Mouse (Mus musculus) adrenal gland, postnatal 14 days (tissue): ENCODE results near the gene Ppid. TPM values are rescaled to one million over a fixed set of nuclear protein-coding genes. Genes with fewer than 3 reads are reported as not detected.

Experiments used
- DNase-seq: peaks from one replicate; pipeline ENCODE4 v3.0.0; 2021; ENCODE audit warnings: mixed read lengths
- long read RNA-seq, 2 experiments: library from polyadenylated mRNA; stranded (forward); transcript quantifications; one replicate each; pipeline ENCODE4 v2.0.0; 2021
- total RNA-seq: library from RNA; stranded (reverse); gene quantifications from 2 replicates; pipeline ENCODE4 v1.2.3, GENCODE M21; 2021

Ppid gene
- 52.7 and 53.5 TPM in 2 replicates for total RNA-seq
- long read RNA-seq, experiment 1, transcript Ppid-204 (9 exons, 3,777 nt) = minor isoform, 10 of 62 reads
- long read RNA-seq, experiment 1, transcript Ppid-201 (10 exons, 1,752 nt) = major isoform, 45 of 62 reads
- long read RNA-seq, experiment 1, partial matches to known transcripts = 2 of 62 reads
- long read RNA-seq, experiment 1, other reads (novel, unspliced or antisense) = 5 of 62 reads
- long read RNA-seq, experiment 2, transcript Ppid-201 (10 exons, 1,752 nt) = major isoform, 44 of 53 reads
- long read RNA-seq, experiment 2, transcript Ppid-204 (9 exons, 3,777 nt) = minor isoform, 7 of 53 reads
- long read RNA-seq, experiment 2, partial matches to known transcripts = 1 of 53 reads
- long read RNA-seq, experiment 2, other reads (novel, unspliced or antisense) = 1 of 53 reads

- DNase-seq = peak; percentile 88
Measured at GRCm38 (mm10) chr3:79590863-79591792, at the start of gene Ppid. Gene Ppid, plus strand, starts transcription at chr3:79591342.

GRCm38 (mm10) chr3:79542585-79542984 is 48.6 kb upstream of the Ppid start:
- DNase-seq = peak; percentile 32

- no peak for DNase-seq
Measured at GRCm38 (mm10) chr3:79548681-79549437, 42.3 kb upstream of the Ppid start.

GRCm38 (mm10) chr3:79549751-79550393 is 41.3 kb upstream of the Ppid start:
- DNase-seq = no peak

- no peak for DNase-seq
Measured at GRCm38 (mm10) chr3:79551826-79552552, 39.2 kb upstream of the Ppid start.

- no peak for DNase-seq
Measured at GRCm38 (mm10) chr3:79553779-79554178, 37.4 kb upstream of the Ppid start.

- no peak for DNase-seq
Measured at GRCm38 (mm10) chr3:79555061-79555460, 36.1 kb upstream of the Ppid start.

- peak; percentile 55 for DNase-seq
Measured at GRCm38 (mm10) chr3:79559021-79559772, 31.9 kb upstream of the Ppid start.

- DNase-seq = no peak
Measured at GRCm38 (mm10) chr3:79559773-79560045, 31.4 kb upstream of the Ppid start.

- no peak for DNase-seq
Measured at GRCm38 (mm10) chr3:79560555-79560954, 30.6 kb upstream of the Ppid start.

- no peak for DNase-seq
Measured at GRCm38 (mm10) chr3:79561784-79562715, 29.1 kb upstream of the Ppid start.

GRCm38 (mm10) chr3:79563511-79563910 is 27.6 kb upstream of the Ppid start:
- DNase-seq = no peak

GRCm38 (mm10) chr3:79564875-79565606 is 26.1 kb upstream of the Ppid start:
- DNase-seq = no peak

GRCm38 (mm10) chr3:79566716-79567691 is 24.1 kb upstream of the Ppid start:
- DNase-seq = no peak

- peak; percentile 92 for DNase-seq
Measured at GRCm38 (mm10) chr3:79567703-79568362, 23.3 kb upstream of the Ppid start, which contains the start of gene Fnip2. Gene Fnip2, minus strand, starts transcription at chr3:79567796.

- peak; percentile 12 for DNase-seq
Measured at GRCm38 (mm10) chr3:79568629-79569350, 22.4 kb upstream of the Ppid start.
